Mouse (Mus musculus): ENCODE data around the gene Cblc.

GRCm38 (mm10) chr7:19822604-19823058, 26.0 kb upstream of the Cblc start, which contains the start of gene Bcl3:
- no peak for TF ChIP-seq EP300 (IDR thresholded peaks at IDR 0.05)
- no peak for TF ChIP-seq CTCF (IDR thresholded peaks at IDR 0.05)

Data from lung, postnatal 0 days (tissue).